Mouse (Mus musculus): ENCODE results near the gene Sergef.

GRCm38 (mm10) chr7:46560061-46560460, 79.5 kb downstream of the Sergef start:
- no peak for TF ChIP-seq CTCF (IDR thresholded peaks at IDR 0.05; ENCODE audit: low read depth)
- no peak for TF ChIP-seq EP300 (IDR thresholded peaks at IDR 0.05; ENCODE audit: low read depth)
